Mouse (Mus musculus): ENCODE data around the gene Slc39a11. TPM values are rescaled to one million over a fixed set of nuclear protein-coding genes. Genes with fewer than 3 reads are reported as not detected.

The Slc39a11 gene
- polyA plus RNA-seq, 1 experiment from 2014 or later, result 15.1 TPM

DNA sequence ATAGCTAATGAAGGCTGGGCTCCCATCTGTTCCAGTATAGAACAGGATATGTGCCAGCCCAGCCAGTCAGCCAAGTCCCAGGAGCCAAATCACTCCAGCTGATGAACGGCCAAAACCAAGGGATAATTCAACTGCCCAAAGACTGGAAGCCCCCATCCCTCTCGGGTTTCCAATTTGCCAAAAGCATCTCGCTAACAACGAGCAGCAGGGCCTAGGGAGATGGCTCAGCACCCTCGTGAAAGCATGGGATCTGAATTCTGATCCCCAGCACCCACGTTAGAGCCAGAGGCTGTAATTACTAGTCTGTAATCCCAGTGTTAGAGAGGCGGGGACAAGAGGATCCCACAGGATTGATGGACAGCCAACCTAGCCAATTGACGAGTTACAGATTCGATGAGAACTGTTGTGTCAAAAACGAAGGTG is 15.2 kb downstream of the Slc39a11 start:
- TF ChIP-seq CTCF (IDR thresholded peaks at IDR 0.05) (no peak), EP300 (IDR thresholded peaks at IDR 0.05) (no peak)
- Histone ChIP-seq H3K4me3 (ENCODE audit: low read depth, low read length) (no peak overlapping the region), H3K4me2 (replicated peaks; ENCODE audit: low read depth, low read length) (no peak overlapping the region), H3K9me3 (ENCODE audit: low read length) (no peaks in the 10 kb centered on the region), H3K27ac (ENCODE audit: low read length) (no peak overlapping the region), H3K9ac (replicated peaks; ENCODE audit: low read depth) (no peak overlapping the region), H3K4me1 (ENCODE audit: insufficient read depth, low read depth, low read length) (no peaks in the 10 kb centered on the region), H3K27me3 (replicated peaks; ENCODE audit: insufficient read depth, low read length) (no peaks in the 10 kb centered on the region), H3K36me3 (ENCODE audit: insufficient read depth, low read length) (no peaks in the 10 kb centered on the region)
- 70% methylated on average over 10 of the region's 10 CpGs for WGBS
- ATAC-seq (no peak), DNase-seq (ENCODE audit: low spot score) (no peak)

DNA sequence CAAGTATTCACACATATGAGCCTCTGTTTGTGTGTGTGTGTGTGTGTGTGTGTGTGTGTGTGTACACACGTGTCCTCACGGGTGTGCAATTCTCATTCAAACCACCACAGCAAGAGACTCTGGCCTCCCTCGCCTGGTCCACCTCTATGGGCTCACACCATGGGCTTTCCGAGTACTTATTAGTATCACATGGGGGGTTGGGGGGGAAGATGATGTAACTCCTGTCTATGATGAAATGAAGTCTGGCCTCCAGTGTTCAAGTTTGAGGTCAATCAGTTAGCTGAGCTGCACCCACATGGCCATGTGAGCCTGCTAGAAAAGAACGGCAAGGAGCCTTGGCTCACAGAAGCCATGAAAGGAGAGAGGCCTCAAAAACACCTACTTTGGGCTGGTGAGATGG is 16.5 kb downstream of the Slc39a11 start:
- TF ChIP-seq EP300 (IDR thresholded peaks at IDR 0.05), result no peak
- no peak for TF ChIP-seq CTCF (IDR thresholded peaks at IDR 0.05)
- Histone ChIP-seq H3K9me3 (ENCODE audit: low read length) (no peaks in the 10 kb centered on the region), H3K4me3 (ENCODE audit: low read depth, low read length) (no peak overlapping the region), H3K9ac (replicated peaks; ENCODE audit: low read depth) (no peak overlapping the region), H3K27ac (ENCODE audit: low read length) (no peak overlapping the region), H3K4me1 (ENCODE audit: insufficient read depth, low read depth, low read length) (no peaks in the 10 kb centered on the region), H3K4me2 (replicated peaks; ENCODE audit: low read depth, low read length) (no peak overlapping the region), H3K27me3 (replicated peaks; ENCODE audit: insufficient read depth, low read length) (no peaks in the 10 kb centered on the region), H3K36me3 (ENCODE audit: insufficient read depth, low read length) (no peaks in the 10 kb centered on the region)
- 92% methylated on average over 5 of the region's 5 CpGs for WGBS
- DNase-seq (ENCODE audit: low spot score) (no peak), ATAC-seq (no peak)

DNA sequence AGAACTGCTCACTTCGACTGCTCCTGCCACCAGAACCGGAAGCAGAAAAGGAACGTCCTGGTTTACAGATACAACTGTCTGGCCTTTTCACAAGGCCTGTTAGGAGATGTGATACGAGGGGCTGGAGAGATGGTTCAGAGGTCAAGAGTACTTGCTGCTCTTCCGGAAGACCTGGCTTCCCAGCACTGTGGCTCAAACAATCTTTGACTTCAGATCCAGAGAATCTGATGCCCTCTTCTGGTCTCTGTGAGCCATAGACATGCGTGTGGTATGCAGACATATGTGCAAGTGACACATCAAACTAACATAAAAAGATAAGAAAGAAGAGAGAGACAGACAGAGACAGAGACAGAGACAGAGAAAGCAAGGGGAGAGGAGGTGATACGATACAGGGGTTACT is 17.6 kb downstream of the Slc39a11 start:
- H3K27me3 ChIP-seq (replicated peaks; ENCODE audit: insufficient read depth, low read length), result no peaks in the 10 kb centered on the region
- H3K9ac ChIP-seq (replicated peaks; ENCODE audit: low read depth), result no peak overlapping the region
- H3K27ac ChIP-seq (ENCODE audit: low read length), result no peak overlapping the region
- H3K36me3 ChIP-seq (ENCODE audit: insufficient read depth, low read length), result no peaks in the 10 kb centered on the region
- no peak for DNase-seq (ENCODE audit: low spot score)
- no peaks in the 10 kb centered on the region for H3K4me1 ChIP-seq (ENCODE audit: insufficient read depth, low read depth, low read length)
- 57% methylated on average over 7 of the region's 7 CpGs for WGBS
- no peak overlapping the region for H3K4me3 ChIP-seq (ENCODE audit: low read depth, low read length)
- peak; percentile 18; the same call in 1 of the 2 replicates for TF ChIP-seq CTCF (IDR thresholded peaks at IDR 0.05)
- no peak for TF ChIP-seq EP300 (IDR thresholded peaks at IDR 0.05)
- H3K4me2 ChIP-seq (replicated peaks; ENCODE audit: low read depth, low read length), result 0 out of 2 replicates have a peak overlapping the region, but pooled peaks have one; percentile 17
- no peaks in the 10 kb centered on the region for H3K9me3 ChIP-seq (ENCODE audit: low read length)
- no peak for ATAC-seq

DNA sequence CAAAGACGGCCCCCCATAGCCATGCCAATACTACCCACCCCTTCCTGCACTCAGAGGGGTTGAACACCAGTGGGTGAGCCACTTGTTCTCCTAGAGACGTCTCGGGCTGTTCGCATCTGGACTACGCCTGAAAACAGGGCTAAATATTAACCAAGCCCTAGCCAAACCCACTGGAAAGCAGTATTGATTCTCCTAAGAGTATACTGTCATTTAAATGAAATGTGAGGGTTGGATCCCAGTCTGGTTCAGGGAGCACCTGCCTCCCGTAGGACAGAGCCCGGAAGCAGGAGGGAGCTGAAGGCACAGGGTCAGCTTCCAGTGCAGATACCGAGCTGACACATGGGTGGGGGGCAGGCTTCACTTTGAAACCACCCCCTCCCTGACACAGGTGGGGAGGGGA is 18.0 kb downstream of the Slc39a11 start:
- Histone ChIP-seq H3K27me3 (replicated peaks; ENCODE audit: insufficient read depth, low read length) (no peaks in the 10 kb centered on the region), H3K9me3 (ENCODE audit: low read length) (no peaks in the 10 kb centered on the region), H3K36me3 (ENCODE audit: insufficient read depth, low read length) (no peaks in the 10 kb centered on the region), H3K4me1 (ENCODE audit: insufficient read depth, low read depth, low read length) (no peaks in the 10 kb centered on the region), H3K9ac (replicated peaks; ENCODE audit: low read depth) (no peak overlapping the region), H3K27ac (ENCODE audit: low read length) (no peak overlapping the region), H3K4me3 (ENCODE audit: low read depth, low read length) (no peak overlapping the region), H3K4me2 (replicated peaks; ENCODE audit: low read depth, low read length) (peak overlapping the region; percentile 17; the same call in 1 of the 2 replicates)
- ATAC-seq, result no peak
- 56% methylated on average over 8 of the region's 8 CpGs for WGBS
- no peak for DNase-seq (ENCODE audit: low spot score)
- no peak for TF ChIP-seq EP300 (IDR thresholded peaks at IDR 0.05)
- no peak for TF ChIP-seq CTCF (IDR thresholded peaks at IDR 0.05)

DNA sequence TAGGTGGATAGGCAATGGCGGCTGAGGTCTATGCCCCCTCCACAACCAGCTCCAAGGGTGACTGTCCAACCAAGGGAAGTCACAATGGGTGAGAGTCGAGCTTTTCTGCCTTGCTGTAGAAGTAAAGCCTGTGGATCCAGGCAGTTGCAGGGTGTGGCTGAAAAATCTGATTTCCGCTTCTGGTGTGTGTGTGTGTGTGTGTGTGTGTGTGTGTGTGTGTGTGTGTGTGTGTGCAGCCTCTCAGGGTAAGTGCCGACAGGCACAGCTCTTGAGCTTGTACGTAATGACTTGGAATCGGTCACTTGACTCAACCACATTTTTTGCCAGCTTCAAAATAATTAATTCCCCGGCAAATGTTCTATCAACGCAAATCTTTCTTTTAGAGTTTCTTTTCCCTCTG is 18.6 kb downstream of the Slc39a11 start:
- Histone ChIP-seq H3K9me3 (ENCODE audit: low read length) (no peaks in the 10 kb centered on the region), H3K4me1 (ENCODE audit: insufficient read depth, low read depth, low read length) (no peaks in the 10 kb centered on the region), H3K9ac (replicated peaks; ENCODE audit: low read depth) (no peak overlapping the region), H3K4me3 (ENCODE audit: low read depth, low read length) (no peak overlapping the region), H3K36me3 (ENCODE audit: insufficient read depth, low read length) (no peaks in the 10 kb centered on the region), H3K27me3 (replicated peaks; ENCODE audit: insufficient read depth, low read length) (no peaks in the 10 kb centered on the region), H3K4me2 (replicated peaks; ENCODE audit: low read depth, low read length) (peak overlapping the region; percentile 17; the same call in 1 of the 2 replicates), H3K27ac (ENCODE audit: low read length) (no peak overlapping the region)
- DNase-seq (ENCODE audit: low spot score), result no peak
- TF ChIP-seq CTCF (IDR thresholded peaks at IDR 0.05) (no peak), EP300 (IDR thresholded peaks at IDR 0.05) (no peak)
- WGBS, result 46% methylated on average over 8 of the region's 8 CpGs
- ATAC-seq, result peak; percentile 50

DNA sequence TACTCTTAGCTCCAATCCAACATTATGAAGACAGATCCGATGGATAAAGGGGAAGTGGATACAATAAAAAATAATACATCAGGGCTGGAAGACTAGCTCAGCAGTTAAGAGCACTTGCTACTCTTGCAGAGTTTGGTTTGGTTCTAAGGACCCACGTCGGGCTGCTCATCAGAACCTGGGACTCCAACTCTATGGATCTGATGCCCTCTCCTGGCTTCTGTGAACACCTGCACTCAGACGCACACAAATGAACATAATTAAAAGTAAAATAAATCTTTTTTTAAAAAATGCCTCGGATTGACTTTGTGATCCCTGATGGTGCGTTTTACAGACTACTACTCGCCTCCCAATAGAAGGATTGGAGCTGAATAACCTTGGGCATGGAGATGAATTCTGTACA is 19.2 kb downstream of the Slc39a11 start:
- no peak overlapping the region for H3K27ac ChIP-seq (ENCODE audit: low read length)
- DNase-seq (ENCODE audit: low spot score) (peak; percentile 66), ATAC-seq (peak; percentile 48; the same call in 1 of the 2 replicates)
- H3K27me3 ChIP-seq (replicated peaks; ENCODE audit: insufficient read depth, low read length), result no peaks in the 10 kb centered on the region
- H3K9me3 ChIP-seq (ENCODE audit: low read length), result no peaks in the 10 kb centered on the region
- no peak overlapping the region for H3K4me2 ChIP-seq (replicated peaks; ENCODE audit: low read depth, low read length)
- H3K4me1 ChIP-seq (ENCODE audit: insufficient read depth, low read depth, low read length), result no peaks in the 10 kb centered on the region
- 57% methylated on average over 7 of the region's 7 CpGs for WGBS
- H3K4me3 ChIP-seq (ENCODE audit: low read depth, low read length), result no peak overlapping the region
- H3K36me3 ChIP-seq (ENCODE audit: insufficient read depth, low read length), result no peaks in the 10 kb centered on the region
- H3K9ac ChIP-seq (replicated peaks; ENCODE audit: low read depth), result no peak overlapping the region
- TF ChIP-seq EP300 (IDR thresholded peaks at IDR 0.05) (no peak), CTCF (IDR thresholded peaks at IDR 0.05) (peak; percentile 59)

DNA sequence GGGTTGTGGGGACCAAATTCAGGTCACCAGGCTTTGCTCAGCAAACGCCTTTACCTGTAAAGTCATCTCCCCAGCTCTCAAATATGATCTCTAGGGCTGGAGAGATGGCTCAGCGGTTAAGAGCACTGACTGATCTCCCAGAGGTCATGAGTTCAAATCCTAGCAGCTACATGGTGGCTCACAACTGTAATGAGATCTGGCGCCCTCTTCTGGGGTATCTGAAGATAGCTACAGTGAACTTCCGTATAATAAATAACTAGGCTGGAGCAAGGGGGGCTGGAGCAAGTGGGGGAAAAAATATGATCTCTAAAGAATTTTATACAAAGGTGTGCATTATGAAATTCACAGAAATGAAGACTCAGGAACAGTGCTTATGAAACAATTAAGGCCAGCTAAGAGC is 22.1 kb downstream of the Slc39a11 start:
- no peak overlapping the region for H3K4me3 ChIP-seq (ENCODE audit: low read depth, low read length)
- H3K4me1 ChIP-seq (ENCODE audit: insufficient read depth, low read depth, low read length), result no peaks in the 10 kb centered on the region
- DNase-seq (ENCODE audit: low spot score) (no peak), ATAC-seq (no peak)
- no peak overlapping the region for H3K27ac ChIP-seq (ENCODE audit: low read length)
- H3K9me3 ChIP-seq (ENCODE audit: low read length), result no peaks in the 10 kb centered on the region
- peak; percentile 57 for TF ChIP-seq CTCF (IDR thresholded peaks at IDR 0.05)
- TF ChIP-seq EP300 (IDR thresholded peaks at IDR 0.05), result no peak
- no peaks in the 10 kb centered on the region for H3K27me3 ChIP-seq (replicated peaks; ENCODE audit: insufficient read depth, low read length)
- no peaks in the 10 kb centered on the region for H3K36me3 ChIP-seq (ENCODE audit: insufficient read depth, low read length)
- no peak overlapping the region for H3K9ac ChIP-seq (replicated peaks; ENCODE audit: low read depth)
- no peak overlapping the region for H3K4me2 ChIP-seq (replicated peaks; ENCODE audit: low read depth, low read length)
- WGBS, result 51% methylated on average over 4 of the region's 4 CpGs

Data from lung, postnatal 0 days (tissue).